Mouse (Mus musculus) forebrain, embryonic 16.5 days (tissue): ENCODE measurements at regions not wholly inside any gene's neighbourhood (a gene's known extent, or its start where the extent isn't known, plus 50 kb on each side); places are given as distances from the start of the nearest gene placed in this dataset.

ENCODE experiments used
- ATAC-seq: fragments of 200-750 bp; cut with Nextera tagmentation; 2 replicates; pipeline ENCODE4 v1.8.0; 2017; ENCODE audit warnings: mild to moderate bottlenecking, moderate library complexity
- H3K27ac ChIP-seq: fragments of 300-500 bp; sonication (generic); 2 replicates; pipeline ENCODE4 v1.5.1; 2014; ENCODE audit warnings: low read length, control low read depth
- H3K27me3 ChIP-seq: fragments of 300-500 bp; sonication (generic); replicated peaks from 2 replicates; pipeline ENCODE4 v1.6.1; 2014; ENCODE audit warnings: low read length; ENCODE audit not compliant: control insufficient read depth, insufficient read depth
- H3K36me3 ChIP-seq: fragments of 300-500 bp; sonication (generic); 2 replicates; pipeline ENCODE4 v1.6.1; 2014; ENCODE audit not compliant: control insufficient read depth, insufficient read depth
- H3K4me1 ChIP-seq: fragments of 300-500 bp; sonication (generic); replicated peaks from 2 replicates; pipeline ENCODE4 v1.6.1; 2014; ENCODE audit warnings: low read length; ENCODE audit not compliant: control insufficient read depth, insufficient read depth
- H3K4me2 ChIP-seq: fragments of 300-500 bp; sonication (generic); 2 replicates; pipeline ENCODE4 v1.6.1; 2014; ENCODE audit warnings: mild to moderate bottlenecking, low read length, control low read depth
- H3K4me3 ChIP-seq: fragments of 300-500 bp; sonication (generic); replicated peaks from 2 replicates; pipeline ENCODE4 v1.5.1; 2014; ENCODE audit warnings: mild to moderate bottlenecking, low read length, control low read depth
- H3K9ac ChIP-seq: fragments of 300-500 bp; sonication (generic); replicated peaks from 2 replicates; pipeline ENCODE4 v1.6.1; 2014; ENCODE audit warnings: low read depth, low read length, control low read depth
- H3K9me3 ChIP-seq: fragments of 300-500 bp; sonication (generic); 2 replicates; pipeline ENCODE4 v1.6.1; 2016; ENCODE audit warnings: low read length; ENCODE audit not compliant: control insufficient read depth
- WGBS: fragments of 180-500 bp; shearing (Covaris S2); extraction: QIAGEN DNeasy Blood & Tissue Kit; methylation state at CpG from one replicate; pipeline ENCODE4 v1.1.7; 2014; 5-methylcytosine and 5-hydroxymethylcytosine counted together

GRCm38 (mm10) chr4:30933030-30933987, 1030.6 kb upstream of the Map3k7 start:
- Histone ChIP-seq H3K9me3 (no peaks in the 10 kb centered on the region), H3K27me3 (no peaks in the 10 kb centered on the region), H3K27ac (peak overlapping the region; percentile 31), H3K4me1 (peaks cover 12% of the 10 kb centered on the region), H3K9ac (no peak overlapping the region), H3K36me3 (no peaks in the 10 kb centered on the region), H3K4me2 (no peak overlapping the region), H3K4me3 (no peak overlapping the region)
- 34% methylated on average over 5 of the region's 5 CpGs for WGBS
- peak; percentile 82 for ATAC-seq

GRCm38 (mm10) chr4:30983611-30984010, 980.3 kb upstream of the Map3k7 start:
- Histone ChIP-seq H3K27me3 (no peaks in the 10 kb centered on the region), H3K4me3 (no peak overlapping the region), H3K36me3 (no peaks in the 10 kb centered on the region), H3K27ac (no peak overlapping the region), H3K4me1 (no peaks in the 10 kb centered on the region), H3K9ac (no peak overlapping the region), H3K4me2 (no peak overlapping the region), H3K9me3 (no peaks in the 10 kb centered on the region)
- WGBS, result 22% methylated on average over 4 of the region's 4 CpGs
- no peak for ATAC-seq

GRCm38 (mm10) chr4:31012006-31012405, 951.9 kb upstream of the Map3k7 start:
- Histone ChIP-seq H3K27me3 (no peaks in the 10 kb centered on the region), H3K9me3 (no peaks in the 10 kb centered on the region), H3K9ac (no peak overlapping the region), H3K27ac (no peak overlapping the region), H3K4me3 (no peak overlapping the region), H3K4me2 (no peak overlapping the region), H3K36me3 (no peaks in the 10 kb centered on the region), H3K4me1 (no peaks in the 10 kb centered on the region)
- no peak for ATAC-seq

GRCm38 (mm10) chr4:31052077-31052677, 911.7 kb upstream of the Map3k7 start:
- WGBS, result 13% methylated on average over 6 of the region's 6 CpGs
- peak; percentile 79 for ATAC-seq
- Histone ChIP-seq H3K9ac (no peak overlapping the region), H3K4me3 (no peak overlapping the region), H3K27ac (no peak overlapping the region), H3K27me3 (no peaks in the 10 kb centered on the region), H3K4me2 (no peak overlapping the region), H3K9me3 (no peaks in the 10 kb centered on the region), H3K36me3 (no peaks in the 10 kb centered on the region), H3K4me1 (peaks cover 8% of the 10 kb centered on the region; the same call in 1 of the 2 replicates)

- 0 out of 2 replicates have a peak, but pooled peaks have one; percentile 36 for ATAC-seq
- no peaks in the 10 kb centered on the region for H3K36me3 ChIP-seq
- no peak overlapping the region for H3K27ac ChIP-seq
- no peak overlapping the region for H3K4me2 ChIP-seq
- no peak overlapping the region for H3K4me3 ChIP-seq
- no peak overlapping the region for H3K9ac ChIP-seq
- H3K4me1 ChIP-seq, result no peaks in the 10 kb centered on the region
- no peaks in the 10 kb centered on the region for H3K27me3 ChIP-seq
- no peaks in the 10 kb centered on the region for H3K9me3 ChIP-seq
- WGBS, result 61% methylated on average over 3 of the region's 3 CpGs
These were observed 887.7 kb upstream of the Map3k7 start for GRCm38 (mm10) chr4:31076236-31076635.

- Histone ChIP-seq H3K27me3 (no peaks in the 10 kb centered on the region), H3K27ac (no peak overlapping the region), H3K9me3 (no peaks in the 10 kb centered on the region), H3K4me2 (no peak overlapping the region), H3K9ac (no peak overlapping the region), H3K4me3 (no peak overlapping the region), H3K4me1 (no peaks in the 10 kb centered on the region), H3K36me3 (no peaks in the 10 kb centered on the region)
- 45% methylated on average over 8 of the region's 8 CpGs for WGBS
- ATAC-seq, result no peak
These were observed 842.3 kb upstream of the Map3k7 start for GRCm38 (mm10) chr4:31121586-31121985.

GRCm38 (mm10) chr4:31143166-31143565, 820.7 kb upstream of the Map3k7 start:
- Histone ChIP-seq H3K4me3 (no peak overlapping the region), H3K9ac (no peak overlapping the region), H3K27me3 (no peaks in the 10 kb centered on the region), H3K4me2 (no peak overlapping the region), H3K36me3 (no peaks in the 10 kb centered on the region), H3K27ac (no peak overlapping the region), H3K9me3 (no peaks in the 10 kb centered on the region), H3K4me1 (no peaks in the 10 kb centered on the region)
- ATAC-seq, result no peak
- 83% methylated on average over 1 of the region's 1 CpGs for WGBS

GRCm38 (mm10) chr4:31167431-31167830, 796.5 kb upstream of the Map3k7 start:
- no peaks in the 10 kb centered on the region for H3K36me3 ChIP-seq
- H3K27me3 ChIP-seq, result no peaks in the 10 kb centered on the region
- no peak overlapping the region for H3K27ac ChIP-seq
- 26% methylated on average over 4 of the region's 4 CpGs for WGBS
- no peak overlapping the region for H3K4me3 ChIP-seq
- H3K4me2 ChIP-seq, result no peak overlapping the region
- H3K4me1 ChIP-seq, result no peaks in the 10 kb centered on the region
- no peak overlapping the region for H3K9ac ChIP-seq
- ATAC-seq, result peak; percentile 72
- no peaks in the 10 kb centered on the region for H3K9me3 ChIP-seq

- Histone ChIP-seq H3K4me2 (no peak overlapping the region), H3K36me3 (no peaks in the 10 kb centered on the region), H3K9me3 (no peaks in the 10 kb centered on the region), H3K4me3 (no peak overlapping the region), H3K9ac (no peak overlapping the region), H3K27ac (no peak overlapping the region), H3K4me1 (no peaks in the 10 kb centered on the region), H3K27me3 (no peaks in the 10 kb centered on the region)
- 76% methylated on average over 4 of the region's 4 CpGs for WGBS
- peak; percentile 50 for ATAC-seq
These were observed 795.5 kb upstream of the Map3k7 start for GRCm38 (mm10) chr4:31168357-31168756.
